Mouse (Mus musculus) left cerebral cortex, adult 11 months (tissue): ENCODE measurements at regions not wholly inside any gene's neighbourhood (a gene's known extent, or its start where the extent isn't known, plus 50 kb on each side); places are given as distances from the start of the nearest gene placed in this dataset.
A peak's percentile ranks its signal among the peaks of the same experiment; 100 is the strongest.

Source experiments
- DNase-seq: peaks from one replicate; pipeline ENCODE4 v3.0.0; 2022; ENCODE audit warnings: low spot score

GRCm38 (mm10) chr1:185091816-185092558, 92.6 kb upstream of the Mark1 start:
- DNase-seq = no peak

GRCm38 (mm10) chr1:185089196-185089595, 89.8 kb upstream of the Mark1 start:
- no peak for DNase-seq

DNA sequence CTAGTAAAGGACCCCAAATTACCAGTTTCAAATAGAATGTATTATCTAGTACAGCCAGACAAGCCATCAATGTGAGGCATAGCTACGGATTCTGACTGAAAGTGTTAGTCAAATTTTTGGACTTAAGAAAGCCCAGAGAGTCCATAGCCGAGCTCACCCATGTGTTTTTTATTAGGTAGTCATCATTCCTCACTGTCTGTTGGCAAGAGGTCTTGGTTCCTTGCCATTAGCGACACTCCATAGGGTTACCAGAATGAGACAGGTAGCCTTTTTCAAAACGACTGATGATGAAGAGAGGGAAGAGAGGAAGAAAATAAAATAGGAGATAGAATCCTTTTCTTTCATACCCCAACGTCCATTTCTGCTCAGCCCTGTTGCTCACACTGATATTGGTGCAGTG, 83.8 kb upstream of the Mark1 start:
- no peak for DNase-seq

DNA sequence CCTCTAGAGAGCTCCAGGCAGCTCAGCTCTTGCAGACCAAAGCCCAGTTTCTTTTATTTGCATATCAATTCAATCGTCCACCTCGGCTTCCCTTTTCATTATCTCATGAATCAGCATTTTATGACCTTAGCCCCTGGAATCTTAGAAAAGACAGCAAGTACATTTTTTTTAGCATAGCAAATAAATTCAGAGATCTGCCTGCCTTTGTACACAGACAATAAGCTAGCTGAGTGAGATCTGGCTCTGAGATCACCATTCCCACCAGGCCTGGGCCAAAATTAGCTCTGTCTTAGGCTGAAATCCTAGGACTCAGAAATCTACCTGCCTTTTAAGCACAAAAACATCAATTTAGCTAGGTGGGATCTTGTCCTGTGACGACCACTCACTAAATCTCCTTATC, 80.7 kb upstream of the Mark1 start:
- DNase-seq = no peak

- no peak for DNase-seq
Observed at GRCm38 (mm10) chr1:185079331-185079880, 80.0 kb upstream of the Mark1 start.

- DNase-seq = no peak
Observed at GRCm38 (mm10) chr1:185074001-185074400, 74.6 kb upstream of the Mark1 start.

DNA sequence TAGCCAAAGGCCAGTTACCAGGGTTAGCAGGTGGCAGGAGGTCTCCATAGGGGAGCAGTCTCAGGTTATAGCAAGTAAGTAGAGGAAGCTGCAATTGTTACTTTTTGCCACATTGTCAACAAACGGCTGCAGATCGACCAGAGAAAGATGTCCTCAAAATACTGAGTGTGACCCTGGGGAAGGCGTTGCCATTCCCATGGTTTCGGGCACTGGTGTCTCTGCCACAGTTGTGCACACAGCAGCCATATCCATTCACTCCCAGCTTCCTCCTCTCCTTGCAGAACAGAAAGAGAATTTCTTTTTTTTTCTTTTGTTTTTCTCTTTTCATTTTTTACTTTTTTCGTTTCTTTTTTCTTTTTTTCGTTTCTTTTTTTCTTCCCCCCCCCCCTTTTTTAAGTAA, 73.4 kb upstream of the Mark1 start:
- DNase-seq = no peak

DNA sequence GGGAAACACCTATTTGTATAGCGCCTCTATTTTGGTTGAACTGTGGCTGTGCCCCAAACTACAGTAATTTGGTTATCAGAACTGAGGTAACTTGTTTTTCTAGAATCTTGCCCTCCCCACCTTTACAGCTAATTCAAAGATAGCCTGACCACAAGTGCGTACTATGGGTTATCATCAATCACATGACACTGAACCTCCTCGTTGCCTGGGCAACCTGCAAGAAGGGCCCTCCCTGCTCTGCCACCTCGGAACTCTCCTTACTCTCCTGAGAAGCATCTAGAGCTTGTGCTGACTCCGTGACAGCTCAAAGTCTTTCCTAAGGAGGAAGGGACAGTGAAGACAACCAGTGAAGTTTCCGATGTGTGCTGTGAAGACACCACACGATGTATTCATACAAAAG, 72.2 kb upstream of the Mark1 start:
- no peak for DNase-seq

DNA sequence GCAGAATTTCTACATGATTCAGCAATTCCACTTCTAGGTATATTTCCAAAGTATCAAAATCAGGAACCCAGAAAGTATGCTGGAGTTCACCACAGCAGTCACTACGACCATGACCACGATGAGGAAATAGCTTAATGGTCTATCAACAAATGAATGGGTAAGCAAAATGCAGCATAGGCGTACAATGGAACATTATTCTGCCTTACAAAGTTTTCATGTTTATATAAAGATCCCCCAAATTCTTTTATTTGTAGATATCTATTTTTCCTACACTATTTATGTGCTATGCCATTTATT, 71.4 kb upstream of the Mark1 start:
- no peak for DNase-seq

- peak; percentile 3 for DNase-seq
Observed at GRCm38 (mm10) chr1:185070062-185070852, 70.9 kb upstream of the Mark1 start.

DNA sequence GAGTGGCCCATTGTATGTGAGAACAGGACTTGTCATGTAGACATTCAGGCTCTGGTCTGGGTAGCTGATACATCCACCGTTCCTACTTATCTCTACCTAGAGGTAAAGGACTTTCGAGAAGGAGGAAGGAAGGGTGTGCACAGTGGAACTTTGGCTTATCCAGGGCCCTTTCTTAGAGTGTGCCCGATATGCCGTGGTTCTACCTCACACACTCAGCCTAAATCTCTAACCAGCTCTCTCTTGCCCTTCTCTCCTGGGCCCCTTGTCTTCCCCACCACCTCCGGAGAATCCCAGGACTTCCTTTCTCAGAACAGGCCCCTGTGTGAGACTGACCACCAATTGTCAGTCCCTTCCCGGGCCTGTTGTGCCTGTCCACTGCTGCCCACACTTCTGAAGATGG, 68.8 kb upstream of the Mark1 start:
- no peak for DNase-seq

DNA sequence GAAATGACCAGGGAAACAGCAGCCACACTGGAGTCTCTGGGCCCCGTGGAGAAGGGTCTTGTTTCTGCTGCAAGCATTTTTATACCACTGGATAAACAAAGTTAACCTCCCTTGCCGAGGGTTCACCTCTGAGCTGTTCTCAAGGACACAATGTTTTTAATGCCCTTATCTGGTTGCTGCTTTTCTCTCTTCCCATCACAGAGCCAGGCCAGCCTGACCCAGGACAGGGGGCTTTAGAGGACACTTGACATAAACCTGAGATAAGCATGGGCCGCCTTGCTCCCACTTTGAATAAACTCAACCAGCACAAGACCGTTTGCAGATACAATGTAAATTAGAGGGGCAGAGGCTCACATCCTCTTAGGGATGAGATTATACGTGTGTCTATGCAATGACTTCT, 68.3 kb upstream of the Mark1 start:
- no peak for DNase-seq

GRCm38 (mm10) chr1:185065056-185065455, 65.7 kb upstream of the Mark1 start:
- no peak for DNase-seq

GRCm38 (mm10) chr1:185062103-185062502, 62.7 kb upstream of the Mark1 start:
- no peak for DNase-seq

- no peak for DNase-seq
Observed at GRCm38 (mm10) chr1:185057443-185057842, 58.1 kb upstream of the Mark1 start.

GRCm38 (mm10) chr1:185052700-185053099, 53.3 kb upstream of the Mark1 start:
- DNase-seq = no peak

GRCm38 (mm10) chr1:185049980-185050379, 50.6 kb upstream of the Mark1 start:
- no peak for DNase-seq
